Mouse (Mus musculus): ENCODE data around the gene Atp11b.

Gene Atp11b

GRCm38 (mm10) chr3:35900555-35901204 is 146.8 kb downstream of the Atp11b start:
- no peak for TF ChIP-seq GATA4 (IDR thresholded peaks at IDR 0.05; ENCODE audit: insufficient replicate concordance, low read length)

Data from liver, adult (tissue).